Mouse (Mus musculus): ENCODE results near the gene Cstad.

Gene Cstad

GRCm38 (mm10) chr2:30637991-30638390 lies 43.2 kb downstream of the Cstad start:
- TF ChIP-seq GATA4 (IDR thresholded peaks at IDR 0.05; ENCODE audit: insufficient replicate concordance, low read length): no peak

GRCm38 (mm10) chr2:30640021-30640481 lies 45.2 kb downstream of the Cstad start:
- peak; percentile 69; the same call in 1 of the 2 replicates for TF ChIP-seq GATA4 (IDR thresholded peaks at IDR 0.05; ENCODE audit: insufficient replicate concordance, low read length)

- TF ChIP-seq GATA4 (IDR thresholded peaks at IDR 0.05; ENCODE audit: insufficient replicate concordance, low read length): no peak
These were observed 48.0 kb downstream of the Cstad start for GRCm38 (mm10) chr2:30642810-30643209.

- TF ChIP-seq GATA4 (IDR thresholded peaks at IDR 0.05; ENCODE audit: insufficient replicate concordance, low read length): no peak
These were observed 48.6 kb downstream of the Cstad start for GRCm38 (mm10) chr2:30643422-30643821.

- no peak for TF ChIP-seq GATA4 (IDR thresholded peaks at IDR 0.05; ENCODE audit: insufficient replicate concordance, low read length)
These were observed 52.0 kb downstream of the Cstad start for GRCm38 (mm10) chr2:30646833-30647232.

- no peak for TF ChIP-seq GATA4 (IDR thresholded peaks at IDR 0.05; ENCODE audit: insufficient replicate concordance, low read length)
These were observed 52.6 kb downstream of the Cstad start for GRCm38 (mm10) chr2:30647303-30647881.

GRCm38 (mm10) chr2:30647882-30648494 lies 53.1 kb downstream of the Cstad start:
- no peak for TF ChIP-seq GATA4 (IDR thresholded peaks at IDR 0.05; ENCODE audit: insufficient replicate concordance, low read length)

GRCm38 (mm10) chr2:30650249-30650648 lies 55.4 kb downstream of the Cstad start:
- TF ChIP-seq GATA4 (IDR thresholded peaks at IDR 0.05; ENCODE audit: insufficient replicate concordance, low read length): no peak

- no peak for TF ChIP-seq GATA4 (IDR thresholded peaks at IDR 0.05; ENCODE audit: insufficient replicate concordance, low read length)
These were observed 57.0 kb downstream of the Cstad start for GRCm38 (mm10) chr2:30651831-30652230.

- TF ChIP-seq GATA4 (IDR thresholded peaks at IDR 0.05; ENCODE audit: insufficient replicate concordance, low read length): no peak
These were observed 57.8 kb downstream of the Cstad start for GRCm38 (mm10) chr2:30652581-30653037.

GRCm38 (mm10) chr2:30653046-30653445 lies 58.2 kb downstream of the Cstad start:
- TF ChIP-seq GATA4 (IDR thresholded peaks at IDR 0.05; ENCODE audit: insufficient replicate concordance, low read length): no peak

GRCm38 (mm10) chr2:30654158-30654557 lies 59.3 kb downstream of the Cstad start:
- TF ChIP-seq GATA4 (IDR thresholded peaks at IDR 0.05; ENCODE audit: insufficient replicate concordance, low read length): no peak

GRCm38 (mm10) chr2:30654582-30654981 lies 59.7 kb downstream of the Cstad start:
- TF ChIP-seq GATA4 (IDR thresholded peaks at IDR 0.05; ENCODE audit: insufficient replicate concordance, low read length): no peak

- no peak for TF ChIP-seq GATA4 (IDR thresholded peaks at IDR 0.05; ENCODE audit: insufficient replicate concordance, low read length)
These were observed 60.9 kb downstream of the Cstad start for GRCm38 (mm10) chr2:30655746-30656145.

- no peak for TF ChIP-seq GATA4 (IDR thresholded peaks at IDR 0.05; ENCODE audit: insufficient replicate concordance, low read length)
These were observed 62.1 kb downstream of the Cstad start for GRCm38 (mm10) chr2:30656711-30657555.

Data from liver, adult (tissue).